Mouse (Mus musculus) stomach, embryonic 15.5 days (tissue): ENCODE measurements around the gene Tspear. TPM values are rescaled to one million over a fixed set of nuclear protein-coding genes. Genes with fewer than 3 reads are reported as not detected.
"Not testable (repeated sequence)": the region's sequence is repeated elsewhere in the genome, so short reads cannot be mapped to it uniquely, and the experiment has no call there.

Source experiments
- ATAC-seq: fragments of 200-750 bp; cut with Nextera tagmentation; 2 replicates; pipeline ENCODE4 v1.8.0; 2017; ENCODE audit warnings: low read depth, moderate number of reproducible peaks, moderate TSS enrichment; ENCODE audit not compliant: insufficient read depth, low FRiP score
- H3K27ac ChIP-seq: fragments of 300-500 bp; sonication (generic); 2 replicates; pipeline ENCODE4 v1.5.1; 2015; ENCODE audit warnings: mild to moderate bottlenecking, inconsistent platforms
- H3K27me3 ChIP-seq: fragments of 300-500 bp; sonication (generic); replicated peaks from 2 replicates; pipeline ENCODE4 v1.6.1; 2015; ENCODE audit warnings: inconsistent platforms
- H3K36me3 ChIP-seq: fragments of 300-500 bp; sonication (generic); 2 replicates; pipeline ENCODE4 v1.6.1; 2015; ENCODE audit warnings: inconsistent platforms
- H3K4me1 ChIP-seq: fragments of 300-500 bp; sonication (generic); 2 replicates; pipeline ENCODE4 v1.6.1; 2015; ENCODE audit warnings: inconsistent platforms
- H3K4me2 ChIP-seq: fragments of 300-500 bp; sonication (generic); 2 replicates; pipeline ENCODE4 v1.6.1; 2015; ENCODE audit warnings: mild to moderate bottlenecking, inconsistent platforms
- H3K4me3 ChIP-seq: fragments of 300-500 bp; sonication (generic); replicated peaks from 2 replicates; pipeline ENCODE4 v1.5.1; 2015; ENCODE audit warnings: inconsistent platforms
- H3K9ac ChIP-seq: fragments of 300-500 bp; sonication (generic); 2 replicates; pipeline ENCODE4 v1.6.1; 2015; ENCODE audit warnings: inconsistent platforms
- H3K9me3 ChIP-seq: fragments of 300-500 bp; sonication (generic); 2 replicates; pipeline ENCODE4 v1.6.1; 2016; ENCODE audit warnings: inconsistent platforms
- WGBS: fragments of 180-500 bp; shearing (Covaris S2); methylation state at CpG from one replicate; pipeline ENCODE4 v1.1.7; 2015; 5-methylcytosine and 5-hydroxymethylcytosine counted together
- polyA plus RNA-seq: library from polyadenylated mRNA; unstranded; fragments of >200 nt; fragmentation: Nextera tagmentation; extraction: Ambion mirVana; gene quantifications from 2 replicates; pipeline ENCODE4 v1.2.1, GENCODE M21; 2015

Gene Tspear
- polyA plus RNA-seq, 1 experiment from 2014 or later: 0.85 TPM

DNA sequence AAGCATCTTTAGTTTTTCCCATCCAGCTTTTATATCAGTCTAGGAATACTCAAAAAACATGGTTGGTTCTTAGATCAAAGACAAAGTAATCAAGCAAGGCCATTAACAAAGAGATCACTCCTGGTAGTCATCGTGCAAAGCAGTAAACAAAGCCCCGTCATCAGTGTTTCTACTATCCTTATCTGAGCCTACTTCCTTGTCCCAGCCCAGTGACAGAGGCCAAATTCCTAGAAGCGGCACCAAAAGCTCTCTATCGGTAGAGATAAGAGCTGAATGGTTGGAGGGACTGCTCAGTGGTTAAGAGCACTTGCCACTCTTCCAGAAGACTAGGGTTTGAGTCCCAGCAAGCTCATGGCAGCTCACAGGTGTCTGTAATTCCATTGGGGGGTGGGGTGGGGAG lies 14.8 kb upstream of the Tspear start:
- H3K4me1 ChIP-seq: no peaks in the 10 kb centered on the region
- H3K9ac ChIP-seq: no peak overlapping the region
- H3K9me3 ChIP-seq: no peaks in the 10 kb centered on the region
- H3K4me3 ChIP-seq: no peak overlapping the region
- no peak overlapping the region for H3K27ac ChIP-seq
- peaks cover 2% of the 10 kb centered on the region; the same call in 1 of the 2 replicates for H3K27me3 ChIP-seq
- 33% methylated on average over 4 of the region's 4 CpGs for WGBS
- ATAC-seq: no peak
- H3K36me3 ChIP-seq: no peaks in the 10 kb centered on the region
- no peak overlapping the region for H3K4me2 ChIP-seq

DNA sequence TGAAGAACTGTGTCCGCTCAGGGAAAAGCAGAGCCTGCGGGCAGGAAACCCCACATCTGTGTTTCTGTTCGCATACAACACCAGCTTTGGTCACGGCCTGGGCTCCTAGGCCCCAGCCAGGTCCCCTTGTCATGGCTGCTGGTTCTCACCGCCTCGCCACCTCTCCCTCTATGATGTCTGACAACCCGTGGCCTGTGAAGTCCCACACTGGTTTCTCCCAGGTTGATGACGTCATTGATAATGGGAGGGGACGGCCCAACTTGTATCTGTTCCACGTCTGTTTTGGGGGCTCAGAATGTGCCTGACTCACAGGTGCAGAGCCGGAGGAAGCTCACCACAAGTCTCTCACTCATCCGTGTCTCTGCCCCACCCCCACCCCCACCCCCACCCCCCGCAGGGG lies 12.6 kb upstream of the Tspear start:
- no peak overlapping the region for H3K4me2 ChIP-seq
- peaks cover 10% of the 10 kb centered on the region for H3K4me1 ChIP-seq
- H3K9ac ChIP-seq: no peak overlapping the region
- peaks cover 22% of the 10 kb centered on the region for H3K27me3 ChIP-seq
- no peaks in the 10 kb centered on the region for H3K36me3 ChIP-seq
- H3K27ac ChIP-seq: no peak overlapping the region
- ATAC-seq: no peak
- no peaks in the 10 kb centered on the region for H3K9me3 ChIP-seq
- WGBS: 56% methylated on average over 13 of the region's 13 CpGs
- H3K4me3 ChIP-seq: no peak overlapping the region

DNA sequence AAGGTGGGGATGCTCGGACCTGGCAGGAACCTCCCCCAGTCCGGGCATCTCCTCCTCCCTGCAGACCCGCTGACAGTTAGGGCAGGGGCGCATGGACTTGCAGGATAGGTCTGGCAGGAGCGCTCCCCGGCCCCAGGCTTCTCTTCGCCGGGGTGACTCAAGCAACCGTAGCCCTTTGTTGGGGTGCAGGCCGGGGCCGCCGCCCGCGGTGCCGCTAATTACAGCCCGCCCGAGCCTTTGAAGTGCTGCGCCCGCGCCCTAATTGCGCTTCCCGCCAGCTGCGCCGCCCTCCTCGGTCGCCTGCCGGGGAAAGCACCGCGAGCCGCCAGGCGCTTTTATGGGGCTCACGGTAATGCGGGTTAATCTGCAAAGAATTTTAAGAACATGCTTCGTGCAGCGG lies 8.8 kb upstream of the Tspear start:
- Histone ChIP-seq H3K9me3 (no peaks in the 10 kb centered on the region), H3K4me3 (peak overlapping the region; percentile 32), H3K27ac (no peak overlapping the region), H3K27me3 (peaks cover 26% of the 10 kb centered on the region), H3K36me3 (no peaks in the 10 kb centered on the region), H3K9ac (no peak overlapping the region), H3K4me1 (peaks cover 10% of the 10 kb centered on the region), H3K4me2 (peak overlapping the region; percentile 58)
- ATAC-seq: no peak
- WGBS: under 1% methylated on average over 35 of the region's 35 CpGs

DNA sequence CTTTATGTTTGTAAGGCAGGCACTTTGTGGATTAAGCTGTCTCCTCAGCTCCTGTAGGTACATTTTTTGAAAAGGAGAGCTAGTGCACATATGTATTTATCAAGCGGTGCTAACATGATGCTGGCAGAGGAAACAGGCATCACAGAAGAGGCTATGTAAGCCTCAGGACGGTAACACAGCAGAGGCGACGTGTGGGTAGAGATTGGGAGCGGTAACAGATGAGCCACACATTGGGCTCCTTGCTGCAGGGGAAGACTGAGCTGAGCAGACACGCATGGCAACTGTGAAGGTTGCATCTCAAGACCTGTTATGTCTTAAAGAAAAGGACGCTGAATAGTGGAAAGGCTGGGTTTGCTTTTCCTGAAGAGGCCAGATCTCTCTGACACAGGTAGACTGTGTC lies 3.4 kb upstream of the Tspear start:
- Histone ChIP-seq H3K27me3 (peaks cover 22% of the 10 kb centered on the region), H3K4me3 (no peak overlapping the region), H3K27ac (no peak overlapping the region), H3K36me3 (no peaks in the 10 kb centered on the region), H3K4me2 (no peak overlapping the region), H3K9ac (no peak overlapping the region), H3K9me3 (no peaks in the 10 kb centered on the region), H3K4me1 (peaks cover 6% of the 10 kb centered on the region)
- no peak for ATAC-seq
- 77% methylated on average over 7 of the region's 7 CpGs for WGBS

DNA sequence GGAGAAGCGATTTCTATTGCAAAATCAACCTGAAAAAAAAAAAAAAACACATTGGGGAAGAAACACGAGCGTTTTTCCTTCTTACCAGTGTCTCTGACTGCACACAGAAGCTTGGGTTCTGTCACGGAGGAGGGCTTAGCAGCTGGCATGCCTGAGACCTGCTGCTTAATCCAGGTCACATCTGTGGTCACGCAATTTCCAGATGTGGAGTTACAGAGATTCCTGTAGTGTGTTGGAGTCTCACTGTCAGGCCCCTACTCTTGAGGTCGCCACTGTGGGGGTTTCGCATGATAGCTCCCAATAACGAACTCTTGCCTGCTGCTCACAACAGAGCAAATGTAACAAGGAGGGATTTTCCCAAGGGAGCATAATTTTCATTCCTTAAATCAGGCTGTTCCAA lies 2.2 kb upstream of the Tspear start:
- no peak overlapping the region for H3K27ac ChIP-seq
- WGBS: 35% methylated on average over 8 of the region's 8 CpGs
- no peak overlapping the region for H3K4me2 ChIP-seq
- peaks cover 13% of the 10 kb centered on the region for H3K27me3 ChIP-seq
- no peaks in the 10 kb centered on the region for H3K36me3 ChIP-seq
- no peak overlapping the region for H3K4me3 ChIP-seq
- H3K9ac ChIP-seq: no peak overlapping the region
- ATAC-seq: no peak
- H3K9me3 ChIP-seq: no peaks in the 10 kb centered on the region
- 0 out of 2 replicates have a peak, but pooled peaks cover 3% of the 10 kb centered on the region for H3K4me1 ChIP-seq

DNA sequence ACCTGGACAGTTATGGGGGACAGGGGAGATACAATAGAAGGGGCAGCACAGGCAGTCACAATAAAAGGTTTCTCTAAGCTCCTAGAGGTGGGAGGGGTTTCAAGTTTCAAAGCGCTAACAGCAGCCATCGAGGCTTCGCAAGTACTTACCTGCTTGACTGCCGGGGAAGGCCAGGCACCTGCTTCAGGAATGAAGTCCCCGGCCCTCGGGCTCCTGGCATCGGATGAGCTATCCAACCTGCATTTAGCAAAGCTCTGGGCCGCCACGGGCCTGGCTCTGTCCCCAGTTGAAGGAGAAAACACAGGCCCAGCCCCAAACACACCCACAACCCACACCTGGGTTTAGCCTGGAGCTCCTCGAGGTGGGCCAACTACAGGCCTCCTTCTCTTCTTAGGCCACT lies 652 bp downstream of the Tspear start:
- no peaks in the 10 kb centered on the region for H3K9me3 ChIP-seq
- peak overlapping the region; percentile 64; the same call in 1 of the 2 replicates for H3K27ac ChIP-seq
- H3K36me3 ChIP-seq: no peaks in the 10 kb centered on the region
- H3K9ac ChIP-seq: no peak overlapping the region
- H3K4me3 ChIP-seq: no peak overlapping the region
- WGBS: 15% methylated on average over 10 of the region's 10 CpGs
- peaks cover 13% of the 10 kb centered on the region for H3K27me3 ChIP-seq
- ATAC-seq: no peak
- H3K4me2 ChIP-seq: peak overlapping the region; percentile 33; the same call in 1 of the 2 replicates
- H3K4me1 ChIP-seq: 0 out of 2 replicates have a peak, but pooled peaks cover 3% of the 10 kb centered on the region

DNA sequence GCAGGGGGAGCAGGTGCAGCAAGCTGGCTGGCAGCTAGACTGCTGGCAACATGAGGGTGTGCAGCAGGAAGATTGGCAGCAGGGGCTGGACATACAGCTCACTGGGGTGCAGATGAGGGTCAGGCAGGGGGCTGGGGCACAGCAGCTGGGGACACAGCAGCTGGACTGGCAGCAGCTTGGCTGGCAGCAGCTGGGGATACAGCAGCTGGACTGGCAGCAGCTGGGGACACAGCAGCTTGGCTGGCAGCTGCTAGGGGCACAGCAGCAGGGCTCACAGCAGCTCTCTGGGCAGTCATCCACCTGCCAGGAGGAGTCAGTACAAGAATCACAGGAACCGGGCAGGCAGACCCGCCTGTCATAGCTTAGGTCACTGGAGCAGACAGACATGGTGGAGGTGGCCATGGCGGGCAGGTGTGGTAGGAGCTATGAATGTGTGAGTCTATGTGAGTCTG lies 4.0 kb downstream of the Tspear start, which contains the start of gene Gm19402:
Gene Gm19402, minus strand, starts transcription at position 402 of the 452 bp plus-strand sequence.
- not testable (repeated sequence) for H3K9me3 ChIP-seq, H3K4me3 ChIP-seq, H3K9ac ChIP-seq, H3K27ac ChIP-seq, H3K4me2 ChIP-seq, H3K36me3 ChIP-seq, ATAC-seq, H3K4me1 ChIP-seq
- H3K27me3 ChIP-seq: peaks cover 13% of the 10 kb centered on the region
- WGBS: 74% methylated on average over 3 of the region's 3 CpGs

DNA sequence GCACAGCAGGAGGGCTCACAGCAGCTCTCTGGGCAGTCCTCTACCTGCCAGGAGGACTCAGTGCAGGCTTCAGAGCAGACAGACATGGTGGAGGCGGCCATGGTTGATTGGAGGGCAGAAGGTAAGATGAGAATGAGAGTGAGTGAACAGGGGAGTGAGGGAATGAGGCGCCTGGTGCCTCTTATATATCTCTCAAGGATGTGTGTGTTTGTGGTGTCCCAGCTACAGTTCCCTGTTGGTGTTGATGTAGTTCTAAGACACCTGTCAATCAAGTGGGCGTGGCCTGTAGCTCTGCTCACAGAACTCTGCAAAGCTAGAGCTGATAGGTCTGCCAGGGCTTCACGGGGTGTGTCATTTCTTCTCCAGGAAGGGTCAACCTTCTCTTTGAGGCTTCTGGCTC lies 10.8 kb downstream of the Tspear start, which contains the start of gene Gm9508:
Gene Gm9508, minus strand, starts transcription at position 101 of the 400 bp plus-strand sequence.
- ATAC-seq: no peak
- H3K27ac ChIP-seq: no peak within 1 kb of the TSS
- no peak within 1 kb of the TSS for H3K4me2 ChIP-seq
- H3K27me3 ChIP-seq: no peaks in the 10 kb centered on the region
- H3K9ac ChIP-seq: no peak within 1 kb of the TSS
- no peaks in the 10 kb centered on the region for H3K4me1 ChIP-seq
- H3K36me3 ChIP-seq: no peaks in the 10 kb centered on the region
- H3K4me3 ChIP-seq: no peak within 1 kb of the TSS
- WGBS: 39% methylated on average over 4 of the region's 4 CpGs
- H3K9me3 ChIP-seq: no peaks in the 10 kb centered on the region

DNA sequence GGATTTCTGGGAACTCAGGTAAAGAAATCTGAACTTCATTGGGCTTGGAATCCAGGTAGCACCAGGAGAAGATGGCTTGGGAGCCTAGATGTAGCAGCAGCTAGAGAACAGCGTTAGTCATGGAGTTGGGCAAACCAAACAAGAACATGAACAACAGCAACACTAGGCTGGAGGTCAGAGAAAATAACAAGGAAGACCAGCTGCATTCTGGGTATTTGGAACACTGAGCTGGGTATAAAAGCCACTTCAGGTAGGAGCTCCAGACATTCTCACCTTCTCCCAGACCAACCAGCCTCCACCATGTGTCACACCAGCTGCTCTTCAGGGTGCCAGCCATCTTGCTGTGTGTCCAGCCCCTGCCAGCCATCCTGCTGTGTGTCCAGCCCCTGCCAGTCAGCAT lies 20.0 kb downstream of the Tspear start, which contains the start of gene Gm10272:
Gene Gm10272, plus strand, starts transcription at position 301 of the 400 bp plus-strand sequence.
- Histone ChIP-seq H3K4me2 (no peak within 1 kb of the TSS), H3K9ac (no peak within 1 kb of the TSS), H3K27me3 (no peaks in the 10 kb centered on the region), H3K36me3 (no peaks in the 10 kb centered on the region), H3K4me1 (no peaks in the 10 kb centered on the region), H3K9me3 (no peaks in the 10 kb centered on the region; the same call in 1 of the 2 replicates), H3K4me3 (no peak within 1 kb of the TSS), H3K27ac (no peak within 1 kb of the TSS)
- no peak for ATAC-seq
- whole genome bisulfite sequencing: 96% methylated on average over 1 of the region's 1 CpGs

DNA sequence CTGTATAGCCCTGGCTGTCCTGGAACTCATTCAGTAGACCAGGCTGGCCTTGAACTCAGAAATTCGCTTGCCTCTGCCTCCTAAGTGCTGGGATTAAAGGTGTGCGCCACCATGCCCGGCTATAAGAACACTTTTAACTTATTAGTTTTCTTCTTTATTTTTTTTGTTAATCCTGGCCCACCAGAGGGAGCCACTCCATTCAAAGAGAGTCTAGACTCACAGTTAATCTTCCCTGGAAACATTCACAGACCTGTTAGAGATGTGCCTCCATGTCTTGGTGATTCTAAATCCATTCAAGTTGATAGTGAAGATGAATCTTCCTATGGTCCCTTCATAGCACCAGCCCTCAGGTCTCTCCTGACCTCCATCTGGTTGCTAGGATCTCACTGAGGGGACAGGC lies 23.5 kb downstream of the Tspear start:
- Histone ChIP-seq H3K27ac (no peak overlapping the region), H3K4me3 (no peak overlapping the region), H3K9ac (no peak overlapping the region), H3K4me2 (no peak overlapping the region), H3K4me1 (no peaks in the 10 kb centered on the region), H3K27me3 (no peaks in the 10 kb centered on the region), H3K9me3 (no peaks in the 10 kb centered on the region; the same call in 1 of the 2 replicates), H3K36me3 (no peaks in the 10 kb centered on the region)
- ATAC-seq: no peak
- 79% methylated on average over 3 of the region's 3 CpGs for WGBS

DNA sequence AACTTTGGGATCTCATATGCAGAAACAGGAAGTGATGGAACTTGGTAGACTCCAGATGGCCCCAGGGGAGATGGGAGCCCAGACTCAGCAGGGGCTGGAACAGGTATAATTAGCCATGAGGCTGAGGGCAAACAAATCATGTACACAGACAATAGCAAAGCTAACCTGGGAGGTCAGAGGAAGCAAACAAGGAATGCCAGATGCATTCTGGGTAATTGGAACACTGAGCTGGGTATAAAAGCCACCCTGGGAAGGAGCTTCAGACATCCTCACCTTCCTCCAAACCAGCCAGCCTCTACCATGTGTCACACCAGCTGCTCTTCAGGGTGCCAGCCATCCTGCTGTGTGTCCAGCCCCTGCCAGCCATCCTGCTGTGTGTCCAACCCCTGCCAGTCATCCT lies 24.8 kb downstream of the Tspear start, which contains the start of gene Gm10024:
Gene Gm10024, plus strand, starts transcription at position 301 of the 400 bp plus-strand sequence.
- H3K4me1 ChIP-seq, H3K27ac ChIP-seq, H3K9me3 ChIP-seq, H3K36me3 ChIP-seq, H3K27me3 ChIP-seq, H3K4me2 ChIP-seq, H3K4me3 ChIP-seq, ATAC-seq, H3K9ac ChIP-seq: not testable (repeated sequence)

DNA sequence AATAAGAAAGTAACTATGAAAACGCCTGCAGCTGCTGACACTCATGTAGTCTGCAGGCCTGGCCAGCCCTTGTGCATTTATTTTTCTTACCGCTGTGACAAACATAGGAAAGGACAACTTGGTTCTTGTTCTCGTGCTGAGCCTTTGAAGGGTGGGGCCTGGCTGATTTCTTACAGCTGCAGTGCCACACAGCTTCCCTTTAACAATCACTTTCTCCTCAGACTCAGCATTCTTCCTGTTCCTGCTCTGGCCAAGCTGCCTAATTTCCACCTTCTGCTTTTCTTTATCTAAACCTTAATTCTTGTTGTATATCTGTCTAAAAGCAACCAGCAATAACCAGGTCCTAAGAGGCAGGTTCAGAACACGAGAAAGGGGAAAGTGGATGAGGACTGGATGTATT lies 27.4 kb downstream of the Tspear start:
- Histone ChIP-seq H3K4me1 (no peaks in the 10 kb centered on the region), H3K27ac (no peak overlapping the region), H3K9ac (no peak overlapping the region), H3K36me3 (no peaks in the 10 kb centered on the region), H3K9me3 (no peaks in the 10 kb centered on the region), H3K4me3 (no peak overlapping the region), H3K4me2 (no peak overlapping the region), H3K27me3 (no peaks in the 10 kb centered on the region)
- 51% methylated on average over 4 of the region's 4 CpGs for WGBS
- no peak for ATAC-seq

DNA sequence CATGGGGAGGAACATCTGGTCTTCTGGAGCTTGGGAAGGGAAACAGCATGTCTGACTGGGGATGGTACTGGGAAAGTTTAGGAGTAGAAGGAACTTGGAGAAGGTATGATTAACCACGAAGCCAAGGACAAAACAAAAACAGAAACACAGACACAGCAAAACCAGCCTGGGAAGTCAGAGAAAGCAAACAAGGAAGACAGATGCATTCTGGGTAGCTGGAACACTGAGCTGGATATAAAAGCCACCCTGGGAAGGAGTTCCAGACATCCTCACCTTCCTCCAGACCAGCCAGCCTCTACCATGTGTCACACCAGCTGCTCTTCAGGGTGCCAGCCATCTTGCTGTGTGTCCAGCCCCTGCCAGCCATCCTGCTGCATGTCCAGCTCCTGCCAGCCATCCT lies 29.1 kb downstream of the Tspear start, which contains the start of gene Gm10142:
Gene Gm10142, plus strand, starts transcription at position 301 of the 400 bp plus-strand sequence.
- Histone ChIP-seq H3K36me3 (no peaks in the 10 kb centered on the region), H3K27ac (no peak within 1 kb of the TSS), H3K9me3 (no peaks in the 10 kb centered on the region), H3K4me1 (no peaks in the 10 kb centered on the region), H3K9ac (no peak within 1 kb of the TSS), H3K27me3 (no peaks in the 10 kb centered on the region), H3K4me2 (no peak within 1 kb of the TSS), H3K4me3 (no peak within 1 kb of the TSS)
- 88% methylated on average over 1 of the region's 1 CpGs for WGBS
- ATAC-seq: no peak
